Mouse (Mus musculus): ENCODE results near the gene Thada.
A peak's percentile ranks its signal among the peaks of the same experiment; 100 is the strongest.

The Thada gene

GRCm38 (mm10) chr17:84372411-84373045 is 93.5 kb downstream of the Thada start:
- no peak for DNase-seq (ENCODE audit: low read depth, low spot score)

- DNase-seq (ENCODE audit: low read depth, low spot score) = no peak
Observed at GRCm38 (mm10) chr17:84370385-84370784, 95.6 kb downstream of the Thada start.

GRCm38 (mm10) chr17:84369769-84370168 is 96.2 kb downstream of the Thada start:
- DNase-seq (ENCODE audit: low read depth, low spot score) = no peak

- no peak for DNase-seq (ENCODE audit: low read depth, low spot score)
Observed at GRCm38 (mm10) chr17:84368213-84369014, 97.6 kb downstream of the Thada start.

- DNase-seq (ENCODE audit: low read depth, low spot score) = no peak
Observed at GRCm38 (mm10) chr17:84367663-84368062, 98.3 kb downstream of the Thada start.

- no peak for DNase-seq (ENCODE audit: low read depth, low spot score)
Observed at GRCm38 (mm10) chr17:84365791-84366301, 100.2 kb downstream of the Thada start.

- no peak for DNase-seq (ENCODE audit: low read depth, low spot score)
Observed at GRCm38 (mm10) chr17:84365006-84365716, 100.8 kb downstream of the Thada start.

- no peak for DNase-seq (ENCODE audit: low read depth, low spot score)
Observed at GRCm38 (mm10) chr17:84363444-84363843, 102.6 kb downstream of the Thada start.

GRCm38 (mm10) chr17:84362581-84363286 is 103.3 kb downstream of the Thada start:
- DNase-seq (ENCODE audit: low read depth, low spot score) = no peak

GRCm38 (mm10) chr17:84361006-84361405 is 105.0 kb downstream of the Thada start:
- no peak for DNase-seq (ENCODE audit: low read depth, low spot score)

- DNase-seq (ENCODE audit: low read depth, low spot score) = no peak
Observed at GRCm38 (mm10) chr17:84359810-84360209, 106.2 kb downstream of the Thada start.

- DNase-seq (ENCODE audit: low read depth, low spot score) = no peak
Observed at GRCm38 (mm10) chr17:84358951-84359644, 106.9 kb downstream of the Thada start.

GRCm38 (mm10) chr17:84357776-84358175 is 108.2 kb downstream of the Thada start:
- no peak for DNase-seq (ENCODE audit: low read depth, low spot score)

GRCm38 (mm10) chr17:84356056-84356887 is 109.7 kb downstream of the Thada start:
- DNase-seq (ENCODE audit: low read depth, low spot score) = no peak

GRCm38 (mm10) chr17:84355006-84355405 is 111.0 kb downstream of the Thada start:
- peak; percentile 59 for DNase-seq (ENCODE audit: low read depth, low spot score)

- no peak for DNase-seq (ENCODE audit: low read depth, low spot score)
Observed at GRCm38 (mm10) chr17:84353902-84354311, 112.1 kb downstream of the Thada start.

GRCm38 (mm10) chr17:84353224-84353901 is 112.6 kb downstream of the Thada start:
- DNase-seq (ENCODE audit: low read depth, low spot score) = no peak

GRCm38 (mm10) chr17:84352790-84353154 is 113.2 kb downstream of the Thada start:
- DNase-seq (ENCODE audit: low read depth, low spot score) = no peak
